Mouse (Mus musculus): Measurements from ENCODE around the gene Mapt.

Mapt gene

GRCm38 (mm10) chr11:104316685-104317400 lies 85.7 kb downstream of the Mapt start:
- DNase-seq (ENCODE audit: low spot score): no peak

GRCm38 (mm10) chr11:104317631-104318030 lies 86.4 kb downstream of the Mapt start:
- DNase-seq (ENCODE audit: low spot score): no peak

GRCm38 (mm10) chr11:104318940-104319781 lies 88.0 kb downstream of the Mapt start:
- peak; percentile 47 for DNase-seq (ENCODE audit: low spot score)

GRCm38 (mm10) chr11:104320511-104320910 lies 89.3 kb downstream of the Mapt start:
- DNase-seq (ENCODE audit: low spot score): no peak

- no peak for DNase-seq (ENCODE audit: low spot score)
Measured at GRCm38 (mm10) chr11:104322142-104322541, 91.0 kb downstream of the Mapt start.

- no peak for DNase-seq (ENCODE audit: low spot score)
Measured at GRCm38 (mm10) chr11:104327462-104327861, 96.3 kb downstream of the Mapt start.

GRCm38 (mm10) chr11:104327946-104328345 lies 96.8 kb downstream of the Mapt start:
- DNase-seq (ENCODE audit: low spot score): no peak

- no peak for DNase-seq (ENCODE audit: low spot score)
Measured at GRCm38 (mm10) chr11:104329185-104329926, 98.2 kb downstream of the Mapt start.

GRCm38 (mm10) chr11:104330151-104330550 lies 99.0 kb downstream of the Mapt start:
- DNase-seq (ENCODE audit: low spot score): no peak

- no peak for DNase-seq (ENCODE audit: low spot score)
Measured at GRCm38 (mm10) chr11:104331208-104331607, 100.0 kb downstream of the Mapt start.

GRCm38 (mm10) chr11:104332105-104332504 lies 100.9 kb downstream of the Mapt start:
- no peak for DNase-seq (ENCODE audit: low spot score)

- no peak for DNase-seq (ENCODE audit: low spot score)
Measured at GRCm38 (mm10) chr11:104334115-104334514, 102.9 kb downstream of the Mapt start.

GRCm38 (mm10) chr11:104334946-104335345 lies 103.8 kb downstream of the Mapt start:
- DNase-seq (ENCODE audit: low spot score): no peak

- DNase-seq (ENCODE audit: low spot score): no peak
Measured at GRCm38 (mm10) chr11:104346931-104347330, 115.7 kb downstream of the Mapt start.

- no peak for DNase-seq (ENCODE audit: low spot score)
Measured at GRCm38 (mm10) chr11:104361790-104362189, 130.6 kb downstream of the Mapt start.

GRCm38 (mm10) chr11:104362704-104363103 lies 131.5 kb downstream of the Mapt start:
- DNase-seq (ENCODE audit: low spot score): no peak

- no peak for DNase-seq (ENCODE audit: low spot score)
Measured at GRCm38 (mm10) chr11:104363823-104364600, 132.8 kb downstream of the Mapt start.

GRCm38 (mm10) chr11:104367486-104368190 lies 136.4 kb downstream of the Mapt start:
- no peak for DNase-seq (ENCODE audit: low spot score)

- DNase-seq (ENCODE audit: low spot score): no peak
Measured at GRCm38 (mm10) chr11:104376291-104376690, 145.1 kb downstream of the Mapt start.

GRCm38 (mm10) chr11:104379635-104380034 lies 148.4 kb downstream of the Mapt start:
- DNase-seq (ENCODE audit: low spot score): no peak
